Mouse (Mus musculus) ES-Bruce4 (cell line): ENCODE measurements around the gene Neurog1. TPM values are rescaled to one million over a fixed set of nuclear protein-coding genes. Genes with fewer than 3 reads are reported as not detected.
A peak's percentile ranks its signal among the peaks of the same experiment; 100 is the strongest.

Source experiments
- H3K27ac ChIP-seq: 2 replicates; pipeline ENCODE4 v1.5.1; 2012; ENCODE audit warnings: low read length, inconsistent platforms; ENCODE audit not compliant: insufficient read depth
- H3K27me3 ChIP-seq: 2 replicates; pipeline ENCODE4 v1.6.1; 2012; ENCODE audit warnings: mild to moderate bottlenecking, low read length, inconsistent platforms; ENCODE audit not compliant: control insufficient read depth, poor library complexity, insufficient read depth, severe bottlenecking
- H3K36me3 ChIP-seq: 2 replicates; pipeline ENCODE4 v1.6.1; 2012; ENCODE audit warnings: inconsistent platforms, mild to moderate bottlenecking, low read length, moderate library complexity; ENCODE audit not compliant: control insufficient read depth, poor library complexity, insufficient read depth, severe bottlenecking
- H3K4me1 ChIP-seq: one replicate; pipeline ENCODE4 v1.8.1; 2011; ENCODE audit warnings: low read length; ENCODE audit not compliant: control insufficient read depth, insufficient read depth
- H3K4me3 ChIP-seq: 2 replicates; pipeline ENCODE4 v1.5.1; 2011; ENCODE audit warnings: low read depth, mild to moderate bottlenecking, low read length
- H3K9ac ChIP-seq: 2 replicates; pipeline ENCODE4 v1.6.1; 2012; ENCODE audit warnings: low read depth, mild to moderate bottlenecking, inconsistent platforms; ENCODE audit not compliant: poor library complexity, severe bottlenecking
- H3K9me3 ChIP-seq: replicated peaks from 2 replicates; pipeline ENCODE4 v1.6.1; 2012; ENCODE audit warnings: mild to moderate bottlenecking, low read length, inconsistent platforms; ENCODE audit not compliant: control insufficient read depth, poor library complexity, insufficient read depth, severe bottlenecking
- CTCF ChIP-seq: IDR thresholded peaks from one replicate; pipeline ENCODE4 v1.8.1; 2011; ENCODE audit warnings: low read depth, low read length
- EP300 ChIP-seq: IDR thresholded peaks from 2 replicates; pipeline ENCODE4 v1.6.1; 2011; ENCODE audit warnings: low read depth, low read length; ENCODE audit not compliant: insufficient read depth
- POLR2A ChIP-seq: IDR thresholded peaks from one replicate; pipeline ENCODE4 v1.8.1; 2011; ENCODE audit warnings: low read length; ENCODE audit not compliant: insufficient read depth
- polyA plus RNA-seq: library from polyadenylated mRNA; stranded (reverse); fragments of >200 nt; gene quantifications from 2 replicates; pipeline ENCODE4 v1.2.4, GENCODE M21; 2011; ENCODE audit warnings: low read depth; ENCODE audit not compliant: missing spikeins, insufficient read depth, insufficient read length

Gene Neurog1
- polyA plus RNA-seq, 1 experiment, result 0.36 TPM

DNA sequence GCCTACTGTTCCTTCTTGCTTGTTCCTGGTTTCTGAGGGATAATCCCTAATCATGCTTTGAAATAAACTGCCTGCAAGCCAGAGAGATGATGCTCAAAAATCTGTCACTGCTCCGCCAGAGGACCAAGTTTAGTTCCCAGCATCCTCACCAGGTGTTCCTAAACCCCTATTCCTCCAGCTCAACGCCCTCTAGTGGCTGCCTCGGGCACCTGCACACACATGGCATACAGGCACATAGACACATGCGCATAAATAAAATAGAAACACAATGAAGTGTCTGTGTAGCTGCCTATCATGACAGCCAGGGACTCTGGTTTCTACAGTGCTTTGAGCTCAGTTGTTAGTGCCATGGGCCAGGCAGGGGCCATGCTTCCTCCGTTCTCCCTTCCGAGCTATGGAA is 38.0 kb upstream of the Neurog1 start:
- Histone ChIP-seq H3K4me1 (peaks cover 3% of the 10 kb centered on the region), H3K36me3 (no peaks in the 10 kb centered on the region), H3K4me3 (no peak overlapping the region), H3K9me3 (no peaks in the 10 kb centered on the region), H3K9ac (no peak overlapping the region), H3K27ac (no peak overlapping the region), H3K27me3 (no peaks in the 10 kb centered on the region)
- no peak for TF ChIP-seq EP300
- peak; percentile 65 for TF ChIP-seq CTCF

DNA sequence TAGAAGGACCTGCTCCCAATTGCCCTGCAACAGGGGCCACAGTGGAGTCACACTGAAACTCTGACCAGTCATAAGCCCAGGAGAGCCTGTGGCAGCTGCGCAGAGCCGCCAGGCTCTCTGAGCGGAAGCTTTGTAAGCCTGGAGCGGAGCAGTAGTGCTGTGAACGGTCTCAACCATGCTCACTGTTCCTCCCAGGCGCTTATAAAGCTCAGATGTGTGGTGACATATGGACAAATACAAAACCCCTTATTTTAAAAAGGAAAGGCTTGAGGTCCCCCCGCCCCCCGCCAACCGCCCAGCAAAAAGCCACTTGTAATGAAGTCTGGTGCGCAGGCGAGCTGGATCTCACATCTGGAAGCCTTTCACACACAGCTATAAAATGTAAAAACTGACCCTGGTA is 37.3 kb upstream of the Neurog1 start:
- Histone ChIP-seq H3K4me1 (peaks cover 3% of the 10 kb centered on the region), H3K36me3 (no peaks in the 10 kb centered on the region), H3K9me3 (no peaks in the 10 kb centered on the region), H3K9ac (no peak overlapping the region), H3K27ac (no peak overlapping the region), H3K4me3 (no peak overlapping the region), H3K27me3 (no peaks in the 10 kb centered on the region)
- TF ChIP-seq EP300 (no peak), POLR2A (no peak), CTCF (no peak)

DNA sequence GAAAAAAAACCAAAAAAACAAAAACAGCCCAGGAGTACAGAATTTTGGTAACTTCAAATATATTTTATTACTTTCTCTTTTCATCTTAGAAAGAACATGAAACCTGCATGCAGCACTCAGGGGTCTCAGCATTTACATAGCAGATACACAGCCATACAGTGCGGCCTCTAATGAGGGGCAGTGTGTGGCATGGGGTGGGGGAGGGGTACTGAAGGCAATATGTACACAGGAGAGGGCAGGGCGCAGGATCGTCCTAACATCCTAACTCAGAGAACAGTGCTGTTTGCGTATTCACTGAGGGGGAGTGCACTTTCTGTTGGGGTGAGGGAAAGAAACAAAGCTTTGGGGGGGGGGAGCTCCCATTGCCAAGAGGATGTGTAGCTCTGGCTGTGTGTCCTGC is 36.6 kb upstream of the Neurog1 start:
- TF ChIP-seq EP300, result no peak
- no peak for TF ChIP-seq POLR2A
- TF ChIP-seq CTCF, result no peak
- Histone ChIP-seq H3K4me3 (no peak overlapping the region), H3K27ac (no peak overlapping the region), H3K9ac (no peak overlapping the region), H3K9me3 (no peaks in the 10 kb centered on the region), H3K4me1 (peaks cover 3% of the 10 kb centered on the region), H3K36me3 (no peaks in the 10 kb centered on the region), H3K27me3 (no peaks in the 10 kb centered on the region)

DNA sequence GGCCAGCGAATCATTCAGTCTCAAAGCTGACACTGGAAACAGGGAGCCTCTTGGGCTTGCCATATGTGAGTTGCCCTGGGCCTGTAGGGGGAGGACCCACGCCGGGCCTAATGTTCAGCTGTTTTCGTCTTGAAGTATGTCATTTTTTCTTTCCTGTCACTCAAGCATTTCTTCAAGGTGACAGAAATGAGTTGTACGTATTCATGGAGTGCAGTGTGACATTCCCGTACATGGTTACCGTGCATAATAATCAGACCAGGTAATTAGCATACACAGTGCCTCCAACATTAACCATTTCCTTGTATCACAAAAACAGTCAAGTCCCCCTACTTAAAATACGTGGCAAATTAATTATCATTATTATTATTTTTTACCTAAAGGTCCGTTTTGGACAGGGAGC is 35.1 kb upstream of the Neurog1 start:
- Histone ChIP-seq H3K4me3 (no peak overlapping the region), H3K27me3 (no peaks in the 10 kb centered on the region), H3K9ac (no peak overlapping the region), H3K36me3 (no peaks in the 10 kb centered on the region), H3K4me1 (peaks cover 3% of the 10 kb centered on the region), H3K27ac (no peak overlapping the region), H3K9me3 (no peaks in the 10 kb centered on the region)
- no peak for TF ChIP-seq EP300
- TF ChIP-seq CTCF, result no peak
- no peak for TF ChIP-seq POLR2A

DNA sequence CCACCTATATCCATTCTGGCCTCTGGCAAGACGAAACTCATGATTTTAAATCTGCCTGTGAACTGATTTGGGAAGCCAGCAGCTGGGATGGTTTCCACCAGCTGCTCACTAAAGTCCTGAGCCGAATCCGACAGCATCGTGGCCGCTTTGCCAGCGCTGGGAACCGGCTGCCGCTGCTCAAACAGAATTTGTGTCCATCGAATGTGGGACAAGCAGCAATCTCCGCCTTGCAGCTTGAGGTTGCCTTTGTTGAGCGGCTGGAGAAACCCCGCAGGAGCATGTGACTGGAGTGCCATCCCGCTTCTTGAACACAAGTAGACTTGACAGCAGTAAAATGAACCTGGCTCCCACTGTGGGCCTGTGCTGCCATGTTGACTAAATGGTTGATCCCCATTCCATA is 31.4 kb upstream of the Neurog1 start:
- no peaks in the 10 kb centered on the region for H3K36me3 ChIP-seq
- H3K27me3 ChIP-seq, result no peaks in the 10 kb centered on the region
- no peak overlapping the region for H3K27ac ChIP-seq
- no peak overlapping the region for H3K4me3 ChIP-seq
- no peak overlapping the region for H3K9ac ChIP-seq
- no peaks in the 10 kb centered on the region for H3K9me3 ChIP-seq
- TF ChIP-seq POLR2A, result no peak
- TF ChIP-seq EP300, result no peak
- no peak for TF ChIP-seq CTCF
- no peaks in the 10 kb centered on the region for H3K4me1 ChIP-seq

DNA sequence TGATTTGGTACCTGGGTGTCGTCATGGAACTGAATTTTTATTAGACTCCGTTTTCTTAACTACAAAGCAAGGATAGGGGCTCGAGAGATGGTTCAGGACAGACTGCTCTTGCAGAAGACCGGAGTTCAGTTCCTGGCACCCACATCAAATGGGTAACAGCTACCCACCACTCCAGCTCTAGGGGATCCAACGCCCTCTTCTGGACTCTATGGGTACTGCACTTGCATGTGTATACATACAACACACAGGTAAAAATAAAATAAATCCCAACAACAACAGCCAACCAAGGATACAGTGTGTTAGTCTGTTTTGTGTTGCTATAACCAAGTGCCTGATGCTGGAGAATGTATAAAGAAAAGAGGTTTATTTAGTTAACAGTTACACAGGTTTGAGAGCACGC is 28.4 kb upstream of the Neurog1 start:
- Histone ChIP-seq H3K4me1 (no peaks in the 10 kb centered on the region), H3K9me3 (no peaks in the 10 kb centered on the region), H3K27me3 (no peaks in the 10 kb centered on the region), H3K9ac (no peak overlapping the region), H3K27ac (no peak overlapping the region), H3K36me3 (no peaks in the 10 kb centered on the region), H3K4me3 (no peak overlapping the region)
- TF ChIP-seq POLR2A (no peak), CTCF (peak; percentile 20)

DNA sequence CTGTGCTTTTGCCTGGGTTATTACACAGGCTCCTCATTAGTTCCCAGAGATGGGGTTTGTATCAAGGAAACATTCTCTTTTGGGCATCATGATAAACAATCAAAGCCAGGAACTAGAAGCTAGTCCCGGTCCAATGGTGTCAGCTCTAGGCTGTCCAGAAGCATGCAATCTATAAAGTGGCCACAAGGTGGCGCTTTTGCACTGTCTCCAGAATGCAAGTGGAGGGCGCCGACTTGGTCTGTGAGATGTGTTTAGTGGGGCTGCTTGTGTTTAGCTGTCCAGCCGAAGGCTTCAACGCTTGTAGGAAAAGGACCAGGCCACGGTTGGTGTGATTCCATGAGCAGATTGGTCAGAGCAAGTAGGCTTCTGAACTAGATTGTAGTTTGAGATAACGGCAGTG is 27.5 kb upstream of the Neurog1 start:
- peak; percentile 88 for TF ChIP-seq CTCF
- no peak for TF ChIP-seq POLR2A
- no peak for TF ChIP-seq EP300
- no peaks in the 10 kb centered on the region for H3K9me3 ChIP-seq
- no peaks in the 10 kb centered on the region for H3K36me3 ChIP-seq
- no peak overlapping the region for H3K4me3 ChIP-seq
- no peak overlapping the region for H3K9ac ChIP-seq
- no peaks in the 10 kb centered on the region for H3K4me1 ChIP-seq
- no peaks in the 10 kb centered on the region for H3K27me3 ChIP-seq
- H3K27ac ChIP-seq, result no peak overlapping the region
